Mouse (Mus musculus) CH12.LX (cell line): Measurements from ENCODE around the gene Gzmm.

ENCODE experiments used
- CHD2 ChIP-seq: IDR thresholded peaks from 2 replicates; pipeline ENCODE4 v1.6.1; 2011; ENCODE audit warnings: low read length, improper control_type of control experiment
- CTCF ChIP-seq, 2 experiments: IDR thresholded peaks in 1 of 2; conservative IDR thresholded peaks in 1 of 2; 2 replicates each; pipeline ENCODE4 v1.5.1; 2011 to 2012; ENCODE audit warnings: low read depth in 2 of 2, low read length in 2 of 2, improper control_type of control experiment in 1 of 2, inconsistent platforms in 1 of 2, mild to moderate bottlenecking in 1 of 2, moderate library complexity in 1 of 2
- MAFK ChIP-seq: IDR thresholded peaks from 2 replicates; pipeline ENCODE4 v1.6.1; 2011; ENCODE audit warnings: low read length, improper control_type of control experiment; ENCODE audit not compliant: insufficient replicate concordance
- NRF1 ChIP-seq: IDR thresholded peaks from 2 replicates; pipeline ENCODE4 v1.6.1; 2014; ENCODE audit warnings: low read depth, mild to moderate bottlenecking, inconsistent platforms, low read length, improper control_type of control experiment, moderate library complexity
- POLR2A ChIP-seq: IDR thresholded peaks from 2 replicates; pipeline ENCODE4 v1.6.1; 2011; ENCODE audit warnings: low read depth, mild to moderate bottlenecking, improper control_type of control experiment, low read length
- TCF12 ChIP-seq: IDR thresholded peaks from 2 replicates; pipeline ENCODE4 v1.6.1; 2014; ENCODE audit warnings: low read depth, mild to moderate bottlenecking, inconsistent platforms, low read length, improper control_type of control experiment

DNA sequence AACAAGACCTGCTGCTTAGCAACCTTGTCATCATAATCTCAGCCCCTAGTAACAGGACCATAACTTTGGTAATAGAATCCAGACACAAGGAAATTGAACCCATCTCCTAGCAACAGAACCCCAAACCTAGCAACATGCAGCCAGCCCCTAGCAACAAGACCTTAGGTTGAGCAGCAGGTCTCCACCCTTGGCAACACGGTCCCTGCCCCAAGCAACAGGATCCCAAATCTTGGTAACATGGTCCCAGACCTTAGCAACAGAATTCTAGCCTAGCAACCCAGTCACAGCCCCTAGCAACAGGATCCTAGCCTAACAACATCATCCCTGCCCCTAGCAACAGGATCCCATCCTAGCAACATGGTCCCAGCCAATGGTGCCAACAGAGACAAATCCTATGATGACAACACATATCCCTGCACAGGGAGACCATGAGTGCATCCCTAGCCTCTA lies 33.8 kb upstream of the Gzmm start:
- TF ChIP-seq POLR2A (no peak), NRF1 (no peak), CHD2 (no peak), TCF12 (no peak), CTCF (conservative IDR thresholded peaks at IDR 0.05 in 1 of 2, IDR thresholded peaks at IDR 0.05 in 1 of 2; ENCODE audit: low read depth in 2 of 2, low read length in 2 of 2) (no peak), MAFK (no peak)
